Mouse (Mus musculus): Measurements from ENCODE around the gene Nop9.

The Nop9 gene

GRCm38 (mm10) chr14:55727889-55728685, 17.4 kb upstream of the Nop9 start:
- DNase-seq (ENCODE audit: inconsistent age in 2 of 2, low spot score in 1 of 2), result no peak

DNA sequence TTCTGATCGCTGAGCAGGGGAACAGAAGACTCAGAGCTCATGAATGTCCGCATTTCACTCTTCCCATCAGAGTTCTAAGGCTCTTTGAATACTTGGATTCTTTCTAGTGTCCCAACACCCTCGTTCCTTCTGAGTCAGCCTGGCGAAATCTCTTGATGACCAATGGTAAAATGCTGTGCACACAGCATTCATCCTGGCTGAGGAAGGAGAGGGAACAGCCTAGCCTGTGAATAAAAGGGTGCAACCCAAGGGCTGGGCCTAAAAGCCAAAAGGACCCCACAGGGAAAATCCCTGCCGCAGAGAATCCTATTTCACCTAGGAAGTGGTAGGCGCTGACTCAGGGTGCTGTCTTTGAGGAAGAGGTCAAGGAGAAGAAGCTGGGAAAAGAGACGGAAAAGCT, 15.4 kb upstream of the Nop9 start:
- no peak for DNase-seq (ENCODE audit: inconsistent age in 2 of 2, low spot score in 1 of 2)

DNA sequence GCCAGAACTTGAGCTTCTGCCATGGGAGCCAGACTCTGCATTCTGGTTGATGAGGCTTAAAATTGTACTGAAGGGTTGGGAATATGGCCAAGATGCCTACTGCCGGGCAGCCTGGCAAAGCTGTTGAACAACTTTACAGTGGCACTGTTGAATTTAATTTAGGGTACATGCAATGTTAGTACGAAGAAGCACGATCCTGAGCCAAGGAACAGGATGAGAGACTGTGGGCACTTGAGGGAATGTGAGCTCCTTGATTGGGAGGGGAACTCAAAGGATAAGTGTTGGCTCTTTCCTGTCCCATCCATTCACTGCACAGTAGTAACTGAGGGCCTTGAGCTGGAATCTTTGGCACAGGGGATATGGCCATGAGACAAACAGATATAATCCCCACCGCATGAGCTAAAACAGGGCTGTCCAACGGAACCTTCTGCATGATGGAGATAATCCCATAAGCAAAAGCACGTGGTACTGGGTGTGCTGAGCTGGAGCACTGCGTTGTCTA, 14.9 kb upstream of the Nop9 start:
- no peak for DNase-seq (ENCODE audit: inconsistent age in 2 of 2, low spot score in 1 of 2)

DNA sequence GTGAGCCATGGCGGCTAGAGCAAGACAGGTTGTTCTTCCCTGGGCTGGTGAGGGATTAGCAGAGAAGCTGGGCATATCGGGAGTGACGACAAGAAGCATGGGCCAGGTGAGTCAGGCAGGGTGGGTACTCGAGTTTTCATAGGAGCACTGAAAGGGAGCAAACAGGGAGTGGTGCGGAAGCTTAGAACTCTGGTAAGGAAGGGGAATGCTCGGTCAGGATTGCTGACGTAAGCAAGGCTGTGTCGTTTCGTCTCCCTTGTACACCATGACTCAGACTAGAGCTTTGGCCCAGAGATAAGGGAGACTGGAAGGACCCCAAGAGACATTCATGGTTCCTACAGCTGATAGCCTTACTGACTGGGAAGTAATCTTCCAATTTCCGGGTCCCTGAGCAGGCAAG, 11.6 kb upstream of the Nop9 start:
- no peak for DNase-seq (ENCODE audit: inconsistent age in 2 of 2, low spot score in 1 of 2)

DNA sequence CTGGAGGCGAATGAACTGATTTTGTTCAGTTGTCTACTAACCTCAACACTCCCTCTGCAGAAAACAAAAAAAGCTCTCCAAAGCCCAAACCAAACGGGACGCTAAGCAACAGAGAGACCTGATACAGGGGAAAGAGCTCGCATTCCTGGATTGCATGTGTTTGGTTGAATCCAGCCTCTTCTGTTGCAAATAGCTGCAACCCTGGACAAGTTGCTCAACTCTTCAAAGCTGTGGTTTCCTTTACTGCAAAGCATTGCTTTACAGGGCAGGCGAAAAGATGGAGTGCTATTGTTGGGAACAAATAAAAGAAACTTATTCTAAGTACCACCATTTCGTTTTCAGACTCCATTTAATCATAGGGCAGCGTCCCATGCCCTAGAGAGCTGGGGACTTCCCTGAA, 10.6 kb upstream of the Nop9 start:
- no peak for DNase-seq (ENCODE audit: inconsistent age in 2 of 2, low spot score in 1 of 2)

GRCm38 (mm10) chr14:55735334-55735733, 10.2 kb upstream of the Nop9 start:
- no peak for DNase-seq (ENCODE audit: inconsistent age in 2 of 2, low spot score in 1 of 2)

DNA sequence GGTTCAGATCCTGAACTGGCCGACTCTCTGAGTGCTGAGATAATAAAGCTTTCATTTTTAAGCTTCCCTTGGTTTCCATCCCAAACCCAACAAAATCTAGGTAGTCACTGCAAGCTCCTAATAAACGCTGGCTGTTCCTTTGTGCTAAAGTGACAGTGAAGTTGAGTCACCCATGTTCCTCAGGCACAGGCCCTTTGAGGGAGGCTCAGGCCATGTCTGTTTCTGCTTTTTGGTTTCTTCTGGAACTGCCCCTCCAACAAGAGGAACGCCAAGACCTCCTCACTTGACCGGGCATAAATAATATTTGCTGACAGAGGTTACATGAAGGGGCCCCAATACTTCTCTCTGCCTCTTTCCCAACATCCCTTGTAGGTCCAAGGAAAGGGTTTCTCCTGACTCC, 9.7 kb upstream of the Nop9 start:
- no peak for DNase-seq (ENCODE audit: inconsistent age in 2 of 2, low spot score in 1 of 2)

- DNase-seq (ENCODE audit: inconsistent age in 2 of 2, low spot score in 1 of 2), result no peak
These were observed 8.3 kb upstream of the Nop9 start for GRCm38 (mm10) chr14:55737086-55737687.

DNA sequence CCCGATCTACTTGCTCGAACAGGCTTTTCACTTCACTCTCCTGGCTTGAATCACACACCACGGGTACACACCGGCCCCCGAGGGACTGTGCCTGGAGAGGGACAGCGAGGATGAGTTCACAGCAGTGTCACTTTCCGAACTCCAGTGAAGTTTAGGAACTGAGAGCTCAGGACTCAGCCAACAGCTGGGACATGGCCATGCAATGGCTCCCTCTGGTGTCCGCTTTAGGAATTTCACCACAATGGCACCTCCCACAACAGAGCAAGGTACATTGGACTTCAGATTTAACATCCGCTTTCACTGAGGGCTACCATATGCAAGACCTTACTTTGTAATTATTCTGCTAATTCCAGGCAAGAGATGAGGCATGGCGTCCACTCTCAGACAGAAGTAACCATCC, 1.8 kb upstream of the Nop9 start:
- DNase-seq (ENCODE audit: inconsistent age in 2 of 2, low spot score in 1 of 2), result peak; percentile 86 to 96

DNA sequence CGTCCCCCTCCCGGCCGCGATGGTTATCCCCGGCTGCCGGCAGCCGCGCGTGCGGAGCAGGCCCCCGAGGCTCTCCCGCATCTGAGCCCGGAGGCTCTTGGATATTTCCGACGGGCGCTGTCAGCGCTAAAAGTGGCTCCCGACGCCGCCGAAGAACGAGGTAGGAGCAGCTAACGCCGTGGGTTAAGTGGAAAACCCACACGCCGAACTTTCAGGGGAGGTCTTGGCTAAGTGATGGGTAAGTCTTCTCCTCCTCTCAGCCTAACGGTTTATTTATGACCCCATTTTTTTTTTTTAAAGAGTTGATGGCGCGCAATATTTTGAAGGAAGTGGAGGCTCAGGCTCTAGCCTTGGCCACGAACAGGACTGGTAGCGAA, 356 bp downstream of the Nop9 start:
- no peak for DNase-seq (ENCODE audit: inconsistent age in 2 of 2, low spot score in 1 of 2)

DNA sequence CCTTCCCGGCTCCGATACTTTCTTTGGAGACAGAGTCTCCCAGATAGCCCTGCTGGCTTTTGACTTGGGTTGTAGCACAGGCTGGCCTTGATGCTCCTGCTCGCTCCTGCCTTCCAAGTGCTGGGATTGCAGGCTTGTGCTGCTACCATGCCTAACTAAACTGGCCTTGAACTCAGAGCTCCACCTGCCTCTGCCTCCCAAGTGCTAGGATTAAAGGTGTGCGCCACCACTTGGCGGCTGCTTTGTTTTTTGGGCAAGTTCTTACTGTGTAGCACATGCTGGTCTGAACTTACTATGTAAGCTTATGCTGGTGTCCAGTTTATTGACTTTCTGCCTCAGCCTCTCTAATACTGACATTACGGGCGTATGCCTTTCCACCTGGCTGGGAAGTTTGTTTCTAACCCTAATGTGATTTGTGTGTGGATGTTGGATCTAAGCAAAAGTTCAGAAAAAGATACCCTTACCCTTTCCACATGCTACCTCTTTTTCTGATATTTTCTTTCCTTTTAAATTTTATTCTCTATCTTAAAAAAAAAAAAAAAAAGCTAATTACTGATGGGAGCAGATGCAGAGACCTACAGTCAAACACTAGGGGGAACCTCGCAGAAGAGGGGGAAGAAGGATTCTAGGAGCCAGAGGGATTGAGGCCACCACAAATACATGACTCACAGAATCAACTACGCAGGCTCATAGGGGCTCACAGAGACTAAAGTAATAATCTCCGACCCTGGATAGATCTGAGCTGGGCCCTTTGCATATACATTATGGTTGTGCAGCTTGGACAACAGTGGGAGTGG, 1.8 kb downstream of the Nop9 start:
- DNase-seq (ENCODE audit: inconsistent age in 2 of 2, low spot score in 1 of 2), result no peak

- DNase-seq (ENCODE audit: inconsistent age in 2 of 2, low spot score in 1 of 2), result no peak
These were observed 12.1 kb downstream of the Nop9 start for GRCm38 (mm10) chr14:55757566-55757965.

DNA sequence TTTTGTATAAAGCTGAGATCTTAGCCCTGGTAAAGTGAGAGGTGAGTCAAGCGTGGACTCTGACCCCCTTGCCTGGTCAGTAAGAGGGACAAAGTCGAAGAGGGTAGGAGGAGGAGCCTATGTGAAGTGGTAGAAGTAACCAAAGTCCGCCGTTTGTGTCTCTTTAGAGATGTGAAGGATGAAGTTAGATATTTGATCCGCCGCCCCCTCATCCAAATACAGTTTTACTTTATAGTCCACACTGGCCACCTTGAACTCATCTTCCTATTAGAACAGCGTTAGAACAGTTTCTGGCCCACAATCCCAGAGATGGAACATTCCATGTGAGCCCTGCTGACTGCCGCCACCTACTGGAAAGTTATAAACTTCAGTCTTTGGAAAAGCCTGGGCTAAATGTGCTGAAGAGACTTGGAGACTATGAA, 12.9 kb downstream of the Nop9 start, which contains the start of gene Cideb:
Cideb (minus strand) TSS at position 96 of the 422 bp plus-strand sequence.
- DNase-seq (ENCODE audit: inconsistent age in 2 of 2, low spot score in 1 of 2), result peak in 1 of 2 experiments; percentile 80

- DNase-seq (ENCODE audit: inconsistent age in 2 of 2, low spot score in 1 of 2), result peak; percentile 81 to 95
These were observed 14.7 kb downstream of the Nop9 start for GRCm38 (mm10) chr14:55760156-55760555.

DNA sequence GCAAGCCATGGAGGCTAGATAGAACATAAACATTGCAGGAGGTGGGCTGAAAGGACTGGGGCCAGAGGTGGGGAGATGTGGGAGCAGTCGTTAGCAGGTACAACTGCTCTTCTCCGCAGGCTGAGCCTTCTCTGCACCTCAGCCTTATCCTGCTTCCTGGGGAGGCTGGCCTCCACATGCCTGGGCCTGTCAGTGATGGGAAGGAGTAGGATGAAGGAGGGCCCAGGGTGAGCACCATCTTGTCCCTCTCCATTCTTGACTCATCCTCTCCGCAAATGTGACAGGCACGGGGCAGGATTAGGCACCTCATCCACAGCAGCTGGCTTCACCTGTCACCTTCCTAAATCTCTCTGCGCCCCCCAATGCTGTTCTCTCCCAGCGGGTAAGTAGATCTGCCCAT, 15.7 kb downstream of the Nop9 start, which contains the start of gene Ltb4r2:
Ltb4r2 (plus strand) TSS at position 266 of the 400 bp plus-strand sequence.
- no peak for DNase-seq (ENCODE audit: inconsistent age in 2 of 2, low spot score in 1 of 2)

- peak; percentile 39 to 80 for DNase-seq (ENCODE audit: inconsistent age in 2 of 2, low spot score in 1 of 2)
These were observed 16.7 kb downstream of the Nop9 start for GRCm38 (mm10) chr14:55762001-55762821.

GRCm38 (mm10) chr14:55763166-55763565, 17.7 kb downstream of the Nop9 start:
- no peak for DNase-seq (ENCODE audit: inconsistent age in 2 of 2, low spot score in 1 of 2)

DNA sequence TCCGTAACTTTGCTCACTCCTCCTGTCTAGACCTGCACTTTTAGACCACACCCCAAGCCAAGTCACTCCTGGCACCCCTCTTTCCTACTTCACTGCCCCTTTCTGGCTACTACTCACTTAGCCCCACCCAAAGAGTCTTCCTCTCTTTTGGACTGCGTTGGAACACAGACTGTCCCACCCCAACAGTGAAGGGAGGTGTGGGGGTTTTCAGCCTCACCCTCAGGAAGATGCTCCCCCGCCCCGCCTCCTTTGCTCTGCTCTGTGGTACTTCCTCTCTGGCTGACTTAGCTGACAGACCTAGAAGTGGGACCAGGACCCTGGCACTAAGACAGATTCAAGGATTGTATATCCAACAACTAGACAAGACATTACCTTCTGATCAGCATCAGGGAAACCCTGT, 20.2 kb downstream of the Nop9 start, which contains the start of gene Ltb4r1:
Ltb4r1 (plus strand) TSS at position 267 of the 400 bp plus-strand sequence.
- no peak for DNase-seq (ENCODE audit: inconsistent age in 2 of 2, low spot score in 1 of 2)

DNA sequence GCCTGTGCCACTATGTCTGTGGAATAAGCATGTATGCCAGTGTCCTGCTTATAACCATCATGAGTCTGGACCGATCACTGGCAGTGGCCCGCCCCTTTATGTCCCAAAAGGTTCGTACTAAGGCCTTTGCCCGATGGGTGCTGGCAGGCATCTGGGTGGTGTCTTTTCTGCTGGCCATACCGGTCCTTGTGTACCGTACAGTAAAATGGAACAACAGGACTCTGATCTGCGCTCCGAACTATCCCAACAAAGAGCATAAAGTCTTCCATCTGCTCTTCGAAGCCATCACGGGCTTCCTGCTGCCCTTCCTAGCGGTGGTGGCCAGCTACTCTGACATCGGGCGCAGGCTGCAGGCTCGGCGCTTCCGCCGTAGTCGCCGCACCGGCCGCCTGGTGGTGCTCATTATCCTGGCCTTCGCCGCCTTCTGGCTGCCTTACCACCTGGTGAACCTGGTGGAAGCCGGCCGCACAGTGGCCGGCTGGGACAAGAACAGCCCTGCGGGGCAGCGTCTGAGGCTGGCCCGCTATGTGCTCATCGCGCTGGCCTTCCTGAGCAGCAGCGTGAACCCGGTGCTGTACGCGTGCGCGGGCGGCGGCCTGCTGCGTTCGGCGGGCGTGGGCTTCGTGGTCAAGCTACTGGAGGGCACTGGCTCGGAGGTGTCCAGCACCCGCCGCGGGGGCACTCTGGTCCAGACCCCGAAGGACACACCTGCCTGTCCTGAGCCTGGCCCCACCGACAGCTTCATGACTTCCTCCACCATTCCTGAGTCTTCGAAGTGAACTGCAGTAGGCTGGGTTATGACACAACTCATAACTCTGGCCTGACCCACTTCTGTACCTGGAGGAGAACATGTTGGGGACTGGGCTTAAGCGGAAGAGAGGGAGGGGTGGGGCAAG, 22.3 kb downstream of the Nop9 start:
- DNase-seq (ENCODE audit: inconsistent age in 2 of 2, low spot score in 1 of 2), result peak; percentile 57 to 84

DNA sequence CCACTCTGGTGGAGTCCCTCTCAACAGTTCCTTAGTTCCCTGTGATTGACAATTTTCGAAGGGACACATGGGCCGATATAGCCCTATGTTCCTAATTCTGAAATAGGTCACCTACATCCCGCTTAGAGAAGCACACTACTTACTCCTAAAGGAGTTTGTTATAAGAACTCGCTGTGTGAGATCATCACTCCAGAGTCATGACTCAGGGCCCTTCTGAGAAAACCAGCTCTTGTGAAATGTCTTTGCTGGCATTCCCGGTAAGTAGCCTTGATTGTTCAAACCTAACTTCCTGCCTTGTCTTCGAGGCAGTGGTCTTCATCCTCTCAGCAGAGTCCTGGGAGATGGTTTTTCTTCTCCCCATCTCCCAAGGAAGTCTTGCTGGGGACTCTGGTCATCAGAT, 23.1 kb downstream of the Nop9 start:
- DNase-seq (ENCODE audit: inconsistent age in 2 of 2, low spot score in 1 of 2), result peak in 1 of 2 experiments; percentile 86

Data from adrenal gland, adult (tissue).